Mouse (Mus musculus) G1E (cell line): Measurements from ENCODE around the gene Rb1. TPM values are rescaled to one million over a fixed set of nuclear protein-coding genes. Genes with fewer than 3 reads are reported as not detected.

Experiments
- ATAC-seq: 2 replicates; pipeline ENCODE4 v1.8.0; 2016; ENCODE audit warnings: mild to moderate bottlenecking; ENCODE audit not compliant: insufficient number of reproducible peaks, poor library complexity, low FRiP score, severe bottlenecking; ENCODE audit errors: extremely low read depth
- DNase-seq: peaks from one replicate; pipeline ENCODE4 v3.0.0; 2012; ENCODE audit warnings: low spot score
- H3K27me3 ChIP-seq: 2 replicates; pipeline ENCODE4 v1.6.1; 2012; ENCODE audit warnings: mild to moderate bottlenecking, low read length, inconsistent platforms; ENCODE audit not compliant: insufficient read depth
- H3K36me3 ChIP-seq: replicated peaks from 2 replicates; pipeline ENCODE3; 2012; ENCODE audit warnings: mild to moderate bottlenecking, inconsistent platforms
- H3K4me1 ChIP-seq: 2 replicates; pipeline ENCODE4 v1.6.1; 2012; ENCODE audit warnings: low read depth, low read length, inconsistent platforms, mixed read lengths; ENCODE audit not compliant: insufficient read depth
- H3K4me3 ChIP-seq: 2 replicates; pipeline ENCODE4 v1.5.1; 2012; ENCODE audit warnings: low read depth, mild to moderate bottlenecking, inconsistent platforms, low read length, moderate library complexity, mixed read lengths
- H3K9me3 ChIP-seq: replicated peaks from 2 replicates; pipeline ENCODE4 v1.6.1; 2012; ENCODE audit warnings: inconsistent platforms
- CTCF ChIP-seq: IDR thresholded peaks from 2 replicates; pipeline ENCODE4 v1.5.1; 2012; ENCODE audit warnings: low read depth, low read length, inconsistent platforms, mixed read lengths
- GATA1 ChIP-seq: IDR thresholded peaks from 2 replicates; pipeline ENCODE4 v1.6.1; 2012; ENCODE audit warnings: borderline replicate concordance, low read length, inconsistent platforms, mixed read lengths
- GATA2 ChIP-seq: IDR thresholded peaks from 2 replicates; pipeline ENCODE4 v1.6.1; 2012; ENCODE audit warnings: low read depth, low read length, inconsistent platforms, borderline replicate concordance
- POLR2AphosphoS5 ChIP-seq: IDR thresholded peaks from 2 replicates; pipeline ENCODE4 v1.6.1; 2012; ENCODE audit warnings: low read depth, low read length, inconsistent platforms; ENCODE audit not compliant: insufficient replicate concordance
- TAL1 ChIP-seq: conservative IDR thresholded peaks from 2 replicates; pipeline ENCODE4 v1.6.1; 2012; ENCODE audit warnings: low read depth, low read length, inconsistent platforms, mixed read lengths
- polyA plus RNA-seq: library from polyadenylated mRNA; stranded (reverse); fragments of >175 nt; gene quantifications from 2 replicates; pipeline ENCODE4 v1.2.3, GENCODE M21; 2012
- total RNA-seq, 2 experiments: library from RNA; stranded (forward) in 1 of 2; stranded (reverse) in 1 of 2; fragments of 200-1000 nt in 1 of 2; fragments of >200 nt in 1 of 2; fragmentation: Nextera tagmentation in 1 of 2; gene quantifications; 2 replicates each; pipeline ENCODE4 v1.2.3; 2014 to 2017

Rb1 gene
- total and polyA plus RNA-seq, 3 experiments = 11.6 to 393 (median 64.9) TPM

DNA sequence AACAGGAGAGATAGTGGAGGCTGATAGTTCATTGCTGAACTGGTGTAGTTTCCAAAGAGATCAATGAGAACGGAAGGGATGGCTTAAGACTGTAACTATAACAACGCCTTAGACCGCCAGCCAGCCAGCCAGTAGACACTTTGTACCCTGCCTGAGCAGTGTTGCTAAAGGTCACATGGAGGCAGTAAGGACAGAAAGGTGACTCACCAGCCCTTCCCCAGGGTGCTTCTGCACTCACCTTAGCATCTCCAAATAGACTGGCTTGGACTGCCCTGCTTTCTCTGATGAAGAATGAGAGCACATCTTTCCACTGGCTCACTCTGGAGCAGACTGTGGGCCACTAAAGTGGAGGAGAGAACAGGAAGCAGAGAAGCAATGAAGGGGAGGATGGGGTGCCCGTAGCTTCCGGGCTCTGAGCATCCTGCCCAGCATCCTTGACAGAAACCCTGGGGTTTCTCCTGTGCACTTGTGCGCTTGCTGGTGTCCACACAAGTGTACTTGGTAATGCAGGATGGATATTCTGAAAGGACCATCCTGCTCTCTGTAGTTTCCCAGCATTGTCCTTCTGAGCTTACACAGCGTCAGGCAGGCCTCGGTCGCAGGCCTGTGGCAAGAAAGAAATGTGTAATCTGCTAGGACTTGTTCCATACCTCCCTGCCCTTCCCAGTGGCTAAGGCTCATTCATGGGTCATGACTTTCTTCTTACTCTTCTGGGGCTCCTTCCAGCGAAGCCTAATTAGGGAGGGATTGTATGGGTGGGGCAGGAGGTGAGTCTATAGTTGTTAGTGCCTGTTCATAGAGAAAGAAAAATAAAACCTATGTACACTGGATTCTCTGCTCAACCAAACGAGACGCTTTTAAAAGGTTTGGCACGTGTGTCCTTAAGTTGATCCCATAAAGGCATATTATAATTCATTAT lies 155.4 kb downstream of the Rb1 start:
- Histone ChIP-seq H3K36me3 (peaks cover 72% of the 10 kb centered on the region), H3K4me1 (peaks cover 18% of the 10 kb centered on the region), H3K27me3 (no peaks in the 10 kb centered on the region), H3K9me3 (no peaks in the 10 kb centered on the region), H3K4me3 (no peak overlapping the region)
- TF ChIP-seq GATA2 (no peak), GATA1 (no peak), CTCF (no peak), TAL1 (no peak), POLR2AphosphoS5 (no peak)
- ATAC-seq (no peak), DNase-seq (no peak)

DNA sequence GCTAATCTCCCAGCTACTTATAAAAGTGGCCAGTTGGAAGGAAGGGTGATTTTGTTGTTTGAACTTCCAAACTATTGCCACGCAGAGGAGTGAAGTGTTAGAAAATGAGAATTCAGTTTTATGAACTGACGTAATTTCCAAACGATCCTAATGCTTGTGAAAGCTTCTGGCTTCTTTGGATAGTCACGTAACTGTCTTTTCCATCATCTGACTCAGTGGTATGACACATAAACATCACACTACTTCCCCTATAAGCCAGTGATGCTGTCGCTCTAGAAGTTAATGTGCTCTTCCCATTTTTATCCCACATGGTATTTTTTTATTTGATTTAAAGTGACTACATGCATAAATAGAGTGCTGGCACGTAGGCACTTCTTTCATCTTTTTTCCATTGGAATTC lies 157.0 kb downstream of the Rb1 start:
- H3K4me1 ChIP-seq = peaks cover 10% of the 10 kb centered on the region
- no peaks in the 10 kb centered on the region for H3K9me3 ChIP-seq
- H3K4me3 ChIP-seq = no peak overlapping the region
- no peaks in the 10 kb centered on the region for H3K27me3 ChIP-seq
- no peak for TF ChIP-seq GATA1
- no peak for TF ChIP-seq CTCF
- TF ChIP-seq GATA2 = no peak
- no peak for TF ChIP-seq POLR2AphosphoS5
- no peak for TF ChIP-seq TAL1
- ATAC-seq (no peak), DNase-seq (no peak)
- H3K36me3 ChIP-seq = peaks cover 67% of the 10 kb centered on the region

DNA sequence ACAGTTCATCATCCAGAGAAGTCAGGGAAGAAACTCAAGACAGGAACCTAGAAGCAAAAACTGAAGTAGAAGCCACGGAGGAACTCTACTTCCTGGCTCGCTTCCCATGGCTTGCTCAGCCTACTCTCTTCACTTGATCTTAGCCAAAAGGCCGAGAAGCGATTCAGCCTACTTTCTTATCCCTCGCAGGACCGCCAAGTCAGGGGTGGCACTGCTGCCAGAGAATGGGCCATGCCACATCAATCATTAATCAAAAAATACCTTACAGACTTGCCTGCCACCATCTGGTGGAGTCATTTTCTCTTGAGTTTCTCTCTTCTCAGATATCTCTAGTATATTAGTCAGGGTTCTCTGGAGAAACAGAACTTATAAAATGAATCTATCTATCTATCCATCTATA lies 160.5 kb downstream of the Rb1 start:
- Histone ChIP-seq H3K36me3 (peaks cover 66% of the 10 kb centered on the region), H3K4me3 (no peak overlapping the region), H3K4me1 (peaks cover 39% of the 10 kb centered on the region), H3K27me3 (no peaks in the 10 kb centered on the region), H3K9me3 (no peaks in the 10 kb centered on the region)
- DNase-seq (no peak), ATAC-seq (no peak)
- TF ChIP-seq GATA1 = no peak

DNA sequence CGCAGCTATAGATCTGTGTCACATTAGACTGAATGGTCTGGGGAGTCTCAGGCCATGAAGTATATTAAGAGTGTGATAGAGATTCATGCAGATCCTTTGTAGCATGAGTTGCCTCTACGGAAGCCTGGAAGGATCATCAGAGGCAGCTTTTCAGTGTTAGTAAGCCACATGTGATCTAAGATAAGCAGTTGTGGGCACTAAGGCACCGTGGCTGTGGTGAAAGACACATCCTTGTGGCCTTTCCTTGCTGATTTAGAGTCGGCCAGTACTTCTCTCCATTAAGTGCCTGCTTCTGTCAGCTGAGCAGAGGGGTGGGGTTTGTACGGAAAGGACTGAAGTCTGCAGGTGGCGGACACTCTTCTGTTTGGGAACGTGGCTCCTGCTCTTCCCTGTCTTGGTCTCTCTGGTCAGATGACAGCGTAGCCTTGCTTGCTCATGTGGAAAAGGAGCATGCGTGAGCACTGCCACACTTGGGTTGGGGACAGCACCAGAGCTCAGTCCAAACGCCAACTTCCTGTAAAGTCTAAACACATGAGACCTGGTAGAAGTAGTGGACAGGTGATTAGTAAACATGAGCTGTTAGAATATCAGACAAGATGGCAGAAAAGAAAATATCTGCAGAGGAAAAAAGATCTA lies 162.1 kb downstream of the Rb1 start:
- H3K4me3 ChIP-seq = no peak overlapping the region
- H3K27me3 ChIP-seq = no peaks in the 10 kb centered on the region
- ATAC-seq (peak; percentile 78), DNase-seq (peak; percentile 28)
- peaks cover 38% of the 10 kb centered on the region for H3K4me1 ChIP-seq
- H3K9me3 ChIP-seq = no peaks in the 10 kb centered on the region
- TF ChIP-seq TAL1 (peak; percentile 47; the same call in 1 of the 2 replicates), GATA2 (no peak)
- H3K36me3 ChIP-seq = peaks cover 71% of the 10 kb centered on the region

DNA sequence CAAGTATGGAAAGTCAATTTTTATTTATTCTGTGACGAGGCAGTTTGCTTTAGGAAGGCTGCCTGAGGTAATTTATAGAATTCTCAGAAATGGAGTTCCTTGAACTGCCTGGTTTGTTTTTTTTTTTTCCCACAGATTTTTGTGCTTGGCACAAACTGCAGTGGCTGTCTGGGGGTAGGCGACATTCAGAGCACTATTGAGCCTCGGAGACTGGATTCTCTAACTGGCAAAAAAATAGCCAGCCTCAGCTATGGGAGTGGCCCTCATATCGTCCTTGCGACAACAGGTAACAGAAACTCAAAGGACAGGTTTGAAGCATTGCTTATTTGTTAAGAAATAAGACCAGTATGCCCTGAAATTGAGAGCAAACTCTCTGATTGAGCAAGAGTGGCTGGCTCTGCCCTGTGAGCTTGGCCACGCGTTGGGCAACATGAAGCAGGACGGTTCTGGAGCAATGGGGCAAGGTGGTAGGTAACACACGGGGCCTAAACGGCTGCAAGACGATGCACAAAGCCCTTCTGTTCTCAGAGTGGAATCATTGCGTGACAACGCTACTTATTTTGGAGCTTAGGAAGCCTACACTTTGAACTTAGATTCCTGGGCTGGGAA lies 163.3 kb downstream of the Rb1 start:
- no peak for TF ChIP-seq GATA1
- no peak for TF ChIP-seq CTCF
- TF ChIP-seq POLR2AphosphoS5 = no peak
- TF ChIP-seq TAL1 = no peak
- no peak for TF ChIP-seq GATA2
- DNase-seq (no peak), ATAC-seq (no peak)
- Histone ChIP-seq H3K27me3 (no peaks in the 10 kb centered on the region), H3K36me3 (peaks cover 67% of the 10 kb centered on the region), H3K4me3 (peak overlapping the region; percentile 31; the same call in 1 of the 2 replicates), H3K4me1 (peaks cover 38% of the 10 kb centered on the region), H3K9me3 (no peaks in the 10 kb centered on the region)

DNA sequence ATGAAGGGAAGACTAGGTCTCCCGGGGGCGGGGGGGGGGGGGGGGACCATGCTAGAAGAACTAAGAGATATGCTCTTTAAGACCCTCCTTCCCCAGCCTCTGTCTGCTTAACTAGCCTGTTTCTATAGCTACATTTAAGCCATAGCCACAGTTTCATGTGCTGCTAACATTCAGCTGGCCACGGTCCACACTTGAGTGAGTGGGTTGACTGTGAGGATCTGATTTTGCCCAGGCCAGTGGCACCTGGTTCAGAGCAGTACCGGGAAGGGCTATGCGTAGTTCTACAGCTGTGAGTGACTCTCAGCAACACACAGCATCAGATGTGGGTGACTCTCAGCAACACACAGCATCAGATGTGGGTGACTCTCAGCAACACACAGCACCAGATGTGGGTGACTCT lies 164.3 kb downstream of the Rb1 start:
- ATAC-seq = no peak
- no peak for DNase-seq
- TF ChIP-seq POLR2AphosphoS5 (no peak), GATA2 (no peak)
- Histone ChIP-seq H3K36me3 (peaks cover 68% of the 10 kb centered on the region), H3K4me1 (peaks cover 36% of the 10 kb centered on the region), H3K27me3 (no peaks in the 10 kb centered on the region), H3K4me3 (no peak overlapping the region), H3K9me3 (no peaks in the 10 kb centered on the region)
